Mouse (Mus musculus) midbrain, embryonic 10.5 days (tissue): ENCODE results near the gene Tmem200a. TPM values are rescaled to one million over a fixed set of nuclear protein-coding genes. Genes with fewer than 3 reads are reported as not detected.

Source experiments
- DNase-seq: peaks from one replicate; pipeline ENCODE4 v3.0.0-alpha.2; 2017; ENCODE audit warnings: low spot score
- H3K27ac ChIP-seq: fragments of 300-500 bp; sonication (generic); replicated peaks from 2 replicates; pipeline ENCODE4 v1.5.1; 2016; ENCODE audit warnings: mild to moderate bottlenecking
- H3K27me3 ChIP-seq: fragments of 300-500 bp; sonication (generic); 2 replicates; pipeline ENCODE4 v1.6.1; 2016; ENCODE audit warnings: low read depth, mild to moderate bottlenecking; ENCODE audit not compliant: poor library complexity, severe bottlenecking
- H3K36me3 ChIP-seq: fragments of 300-500 bp; sonication (generic); 2 replicates; pipeline ENCODE4 v1.6.1; 2016; ENCODE audit warnings: mild to moderate bottlenecking, moderate library complexity
- H3K4me1 ChIP-seq: fragments of 300-500 bp; sonication (generic); 2 replicates; pipeline ENCODE4 v1.6.1; 2016
- H3K4me3 ChIP-seq: fragments of 300-500 bp; sonication (generic); 2 replicates; pipeline ENCODE4 v1.5.1; 2016; ENCODE audit warnings: mild to moderate bottlenecking, moderate library complexity
- H3K9me3 ChIP-seq: fragments of 300-500 bp; sonication (generic); replicated peaks from 2 replicates; pipeline ENCODE4 v1.6.1; 2016; ENCODE audit warnings: mild to moderate bottlenecking
- whole genome bisulfite sequencing: fragments of 180-500 bp; shearing (Covaris S2); methylation state at CpG from one replicate; pipeline ENCODE4 v1.1.7; 2016; 5-methylcytosine and 5-hydroxymethylcytosine counted together
- polyA plus RNA-seq: library from polyadenylated mRNA; unstranded; fragments of >200 nt; fragmentation: Nextera tagmentation; extraction: Ambion mirVana; gene quantifications from 2 replicates; pipeline ENCODE4 v1.2.1, GENCODE M21; 2016

Gene Tmem200a
- polyA plus RNA-seq, 1 experiment from 2014 or later: 4.2 TPM

DNA sequence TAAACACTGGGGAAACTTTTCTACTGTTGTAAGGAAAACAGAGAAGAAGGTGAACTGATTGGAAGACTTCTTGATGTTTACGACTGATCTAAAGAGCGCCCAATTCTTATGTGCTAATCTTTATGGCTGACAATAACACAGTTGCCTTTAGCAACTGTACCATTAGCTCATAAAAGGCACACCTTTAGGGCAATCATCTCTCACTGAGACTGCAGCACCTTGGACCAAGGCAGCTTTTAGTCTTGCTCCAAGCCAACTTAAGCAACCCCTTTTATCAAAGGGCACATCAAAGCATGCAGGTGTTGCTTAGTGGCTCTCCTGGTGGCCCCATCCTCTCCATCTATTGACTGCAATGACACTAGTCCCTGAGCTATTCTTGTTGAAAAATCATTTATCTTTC is 27.7 kb downstream of the Tmem200a start:
- no peaks in the 10 kb centered on the region for H3K9me3 ChIP-seq
- no peak overlapping the region for H3K27ac ChIP-seq
- WGBS: 96% methylated on average over 2 of the region's 2 CpGs
- no peaks in the 10 kb centered on the region; the same call in 1 of the 2 replicates for H3K4me1 ChIP-seq
- H3K36me3 ChIP-seq: no peaks in the 10 kb centered on the region
- H3K4me3 ChIP-seq: no peak overlapping the region
- DNase-seq: no peak
- no peaks in the 10 kb centered on the region for H3K27me3 ChIP-seq

DNA sequence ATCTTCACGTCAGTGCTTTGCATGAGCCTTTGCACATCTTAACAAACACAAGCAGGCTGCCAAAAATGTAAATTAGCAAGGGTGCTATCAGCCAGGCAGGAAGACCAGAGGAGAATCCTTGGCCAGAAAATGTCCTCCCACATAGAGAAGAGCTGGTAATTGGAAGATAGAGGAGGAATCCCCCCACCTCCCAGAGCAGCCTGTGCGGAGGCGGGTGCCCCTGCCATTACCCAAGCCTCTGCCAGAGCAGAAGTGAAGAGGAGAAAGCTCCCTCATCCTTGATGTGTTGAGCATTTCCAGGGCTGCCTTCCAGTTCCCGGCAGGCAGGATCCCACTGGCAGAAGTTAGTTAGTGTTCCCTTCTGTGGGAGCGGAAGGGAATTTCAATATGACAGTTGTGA is 43.9 kb downstream of the Tmem200a start:
- DNase-seq: no peak
- WGBS: 85% methylated on average over 5 of the region's 5 CpGs
- H3K9me3 ChIP-seq: no peaks in the 10 kb centered on the region

DNA sequence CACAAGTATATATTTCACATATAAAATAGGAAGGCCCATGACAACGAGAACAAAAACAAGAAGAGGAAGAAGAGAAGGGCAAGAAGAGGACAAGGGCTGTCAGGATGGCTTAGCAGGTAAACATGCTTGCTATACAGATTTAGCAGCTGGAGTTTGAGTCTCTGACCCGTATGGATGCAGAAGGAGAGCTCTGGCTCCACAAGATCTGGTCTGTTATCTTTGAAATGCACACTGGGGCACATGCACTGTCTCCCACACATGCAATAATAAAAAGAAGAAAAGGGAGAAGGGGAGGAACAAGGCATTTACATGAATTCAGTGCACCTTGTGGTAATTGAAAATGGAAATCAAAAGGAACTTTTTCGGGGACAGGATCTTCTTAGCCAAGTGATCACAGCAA is 60.1 kb downstream of the Tmem200a start:
- Histone ChIP-seq H3K27ac (no peak overlapping the region), H3K4me3 (no peak overlapping the region), H3K27me3 (no peaks in the 10 kb centered on the region), H3K36me3 (no peaks in the 10 kb centered on the region), H3K9me3 (no peaks in the 10 kb centered on the region), H3K4me1 (no peaks in the 10 kb centered on the region)
- no peak for DNase-seq
- WGBS: 88% methylated on average over 3 of the region's 3 CpGs

More for the DNA sequence above, 43.9 kb downstream of the Tmem200a start:
- Histone ChIP-seq H3K4me1 (no peaks in the 10 kb centered on the region), H3K27me3 (no peaks in the 10 kb centered on the region), H3K27ac (no peak overlapping the region), H3K36me3 (no peaks in the 10 kb centered on the region), H3K4me3 (no peak overlapping the region)

DNA sequence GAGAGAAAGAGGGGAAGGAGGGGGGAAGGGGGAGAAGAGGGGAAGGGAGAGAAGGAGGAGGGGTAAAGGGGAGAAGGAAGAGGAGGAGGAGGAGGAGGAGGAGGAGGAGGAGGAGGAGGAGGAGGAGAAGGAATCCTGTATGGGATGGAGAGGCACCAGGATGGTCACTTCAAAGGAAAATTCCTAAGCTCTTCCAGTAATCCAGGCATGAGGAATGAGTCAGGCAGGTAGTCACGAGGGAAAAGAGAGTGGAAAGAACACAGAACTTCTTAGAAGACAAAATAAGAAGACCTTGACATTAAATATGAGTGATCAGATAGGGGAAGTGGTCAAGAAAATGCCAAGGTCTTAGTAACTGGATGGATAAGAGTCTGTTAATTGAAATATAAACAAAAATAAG is 64.6 kb downstream of the Tmem200a start:
- Histone ChIP-seq H3K36me3 (no peaks in the 10 kb centered on the region), H3K27ac (no peak overlapping the region), H3K9me3 (no peaks in the 10 kb centered on the region), H3K4me3 (no peak overlapping the region), H3K4me1 (no peaks in the 10 kb centered on the region), H3K27me3 (no peaks in the 10 kb centered on the region)
- DNase-seq: no peak
- WGBS: 58% methylated on average over 1 of the region's 1 CpGs

DNA sequence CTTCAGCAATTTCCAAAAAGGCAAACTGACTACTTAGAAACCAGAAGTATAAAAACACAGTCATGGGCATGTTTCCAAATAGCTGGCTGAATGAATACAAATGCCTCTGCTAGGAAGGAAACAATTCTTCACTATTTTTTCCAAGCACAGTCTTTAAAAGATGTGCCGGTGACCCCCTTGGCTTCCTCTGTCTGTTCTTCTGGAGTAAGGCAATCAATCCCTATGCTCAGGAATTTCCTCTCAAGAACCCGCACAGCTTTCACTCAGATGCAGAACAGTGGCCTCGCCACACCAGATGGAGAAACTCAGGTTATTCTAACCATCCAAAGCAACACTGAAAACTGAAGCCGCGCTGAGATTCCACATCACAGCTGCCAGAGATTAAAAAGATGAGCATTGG is 69.9 kb downstream of the Tmem200a start:
- no peak for DNase-seq
- Histone ChIP-seq H3K27ac (no peak overlapping the region), H3K4me1 (no peaks in the 10 kb centered on the region), H3K27me3 (no peaks in the 10 kb centered on the region), H3K9me3 (no peaks in the 10 kb centered on the region), H3K36me3 (no peaks in the 10 kb centered on the region), H3K4me3 (no peak overlapping the region)
- 81% methylated on average over 5 of the region's 5 CpGs for WGBS

DNA sequence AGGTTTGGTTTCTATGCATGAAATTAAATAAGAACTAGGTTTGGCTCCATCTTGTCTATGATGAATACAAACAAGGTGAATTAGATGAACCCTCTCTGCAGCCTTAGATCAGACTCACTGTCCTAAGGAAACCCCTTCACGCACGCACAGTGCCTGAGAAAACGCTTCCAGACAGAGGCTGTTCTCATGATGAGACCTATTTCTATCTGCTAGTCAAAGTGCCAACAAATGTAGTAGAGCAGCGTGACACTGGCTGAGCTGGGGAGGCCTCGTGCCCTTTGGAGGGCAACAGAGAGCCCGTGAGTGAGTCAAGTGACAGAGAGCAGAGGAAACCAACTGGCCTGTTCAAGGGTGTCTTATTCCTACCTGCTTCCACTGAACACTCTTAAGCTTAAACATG is 73.4 kb downstream of the Tmem200a start:
- H3K4me3 ChIP-seq: no peak overlapping the region
- no peaks in the 10 kb centered on the region for H3K36me3 ChIP-seq
- DNase-seq: no peak
- H3K27ac ChIP-seq: no peak overlapping the region
- H3K27me3 ChIP-seq: no peaks in the 10 kb centered on the region
- H3K4me1 ChIP-seq: no peaks in the 10 kb centered on the region
- no peaks in the 10 kb centered on the region for H3K9me3 ChIP-seq
- WGBS: 88% methylated on average over 6 of the region's 6 CpGs

DNA sequence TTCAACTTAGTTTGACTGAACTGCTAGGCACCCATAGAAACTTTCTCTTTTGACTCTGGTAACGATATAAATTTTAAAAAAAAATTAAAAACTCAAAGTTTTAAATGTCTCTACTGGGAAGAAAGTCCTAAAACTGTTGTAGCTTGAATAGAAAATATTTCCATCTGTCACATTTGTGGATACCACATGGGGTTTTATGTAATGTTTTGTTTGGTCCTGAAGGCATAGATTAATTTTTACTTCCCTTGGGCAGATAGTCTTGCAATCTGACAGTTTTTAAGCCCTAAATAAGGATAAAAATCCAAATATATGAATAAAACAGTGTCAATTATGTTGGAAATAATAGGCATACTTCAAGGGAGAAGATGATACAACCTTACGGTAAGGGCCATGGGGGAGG is 78.0 kb downstream of the Tmem200a start:
- DNase-seq: no peak
- no peaks in the 10 kb centered on the region for H3K9me3 ChIP-seq
- H3K27me3 ChIP-seq: no peaks in the 10 kb centered on the region
- H3K4me3 ChIP-seq: no peak overlapping the region
- H3K27ac ChIP-seq: no peak overlapping the region
- no peaks in the 10 kb centered on the region for H3K36me3 ChIP-seq
- no peaks in the 10 kb centered on the region for H3K4me1 ChIP-seq
- 93% methylated on average over 2 of the region's 2 CpGs for WGBS

DNA sequence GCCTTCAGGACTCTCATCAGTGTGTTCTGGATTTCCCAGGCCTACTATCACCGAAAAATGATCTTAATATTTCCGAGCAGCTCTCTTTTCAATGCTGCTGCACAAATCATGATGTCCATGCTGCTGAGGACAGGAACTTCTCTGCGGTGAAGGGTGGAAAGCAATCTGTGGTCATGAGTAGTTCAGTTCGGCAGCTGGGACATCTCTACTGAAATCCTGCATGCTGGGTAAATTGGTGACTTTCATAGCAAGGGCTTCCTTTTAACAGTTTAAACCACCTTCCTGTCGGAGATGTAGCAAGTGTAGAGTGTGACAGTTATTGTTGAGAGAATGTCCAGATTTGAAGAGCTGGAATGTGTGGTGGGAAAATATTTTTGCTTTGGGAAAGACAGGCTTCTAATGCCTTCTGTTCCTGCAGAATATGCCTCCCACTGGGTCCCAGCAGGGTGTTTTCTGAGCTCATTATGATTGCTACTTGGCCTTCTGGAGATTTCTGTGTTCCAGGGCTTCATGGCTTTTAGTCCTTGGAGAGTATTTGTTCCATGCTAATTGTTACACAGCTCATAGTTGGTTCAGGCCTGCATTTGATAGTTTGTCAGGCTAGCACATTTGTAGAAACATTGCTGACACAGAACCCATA is 79.4 kb downstream of the Tmem200a start:
- no peak overlapping the region for H3K27ac ChIP-seq
- no peaks in the 10 kb centered on the region for H3K27me3 ChIP-seq
- no peaks in the 10 kb centered on the region for H3K9me3 ChIP-seq
- no peaks in the 10 kb centered on the region for H3K36me3 ChIP-seq
- H3K4me3 ChIP-seq: no peak overlapping the region
- 87% methylated on average over 5 of the region's 5 CpGs for WGBS
- H3K4me1 ChIP-seq: no peaks in the 10 kb centered on the region
- DNase-seq: no peak

DNA sequence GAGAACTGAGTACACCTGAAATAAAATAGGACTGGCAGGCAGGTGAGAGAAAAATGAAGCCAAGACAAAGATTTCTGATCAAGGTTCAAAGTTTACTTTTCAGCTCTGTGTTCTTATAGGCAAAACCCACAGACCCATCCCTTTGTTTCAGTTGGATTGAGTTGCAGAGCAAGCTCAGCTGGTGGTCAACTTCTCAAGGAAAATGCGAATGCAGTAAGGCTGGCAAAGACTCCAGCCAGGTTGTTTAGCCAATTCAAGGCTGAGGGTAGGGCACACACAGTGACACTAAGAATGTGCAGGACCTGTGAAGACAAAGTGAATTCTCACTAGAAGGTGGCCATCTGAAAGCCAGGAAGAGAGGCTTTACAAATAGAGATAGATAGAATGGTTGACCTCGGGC is 94.8 kb downstream of the Tmem200a start:
- WGBS: 61% methylated on average over 2 of the region's 2 CpGs
- H3K9me3 ChIP-seq: no peaks in the 10 kb centered on the region
- no peak overlapping the region for H3K27ac ChIP-seq
- H3K4me3 ChIP-seq: no peak overlapping the region
- H3K27me3 ChIP-seq: no peaks in the 10 kb centered on the region
- H3K36me3 ChIP-seq: no peaks in the 10 kb centered on the region
- DNase-seq: no peak
- no peaks in the 10 kb centered on the region for H3K4me1 ChIP-seq

DNA sequence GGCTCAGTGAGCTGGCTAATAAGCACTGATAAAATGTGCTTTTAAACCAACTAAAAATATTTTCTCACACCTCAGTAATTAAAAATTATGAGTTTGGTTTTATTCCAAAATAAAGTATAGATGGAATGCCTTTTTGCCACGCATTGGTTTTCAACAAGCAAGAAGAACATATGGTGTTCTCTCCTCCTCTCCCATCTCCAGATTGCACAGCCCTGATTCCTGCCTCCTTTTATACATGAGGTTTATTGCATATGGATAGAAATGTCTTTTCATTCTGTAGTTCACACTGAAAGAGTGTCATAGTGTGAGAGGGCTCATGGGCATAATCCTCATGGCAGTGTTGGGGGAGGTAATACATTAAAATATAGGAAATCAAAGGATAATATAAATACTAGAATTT is 96.2 kb downstream of the Tmem200a start:
- Histone ChIP-seq H3K4me3 (no peak overlapping the region), H3K9me3 (no peaks in the 10 kb centered on the region), H3K27ac (no peak overlapping the region), H3K36me3 (no peaks in the 10 kb centered on the region), H3K4me1 (no peaks in the 10 kb centered on the region), H3K27me3 (no peaks in the 10 kb centered on the region)
- no peak for DNase-seq
- 83% methylated on average over 1 of the region's 1 CpGs for WGBS

DNA sequence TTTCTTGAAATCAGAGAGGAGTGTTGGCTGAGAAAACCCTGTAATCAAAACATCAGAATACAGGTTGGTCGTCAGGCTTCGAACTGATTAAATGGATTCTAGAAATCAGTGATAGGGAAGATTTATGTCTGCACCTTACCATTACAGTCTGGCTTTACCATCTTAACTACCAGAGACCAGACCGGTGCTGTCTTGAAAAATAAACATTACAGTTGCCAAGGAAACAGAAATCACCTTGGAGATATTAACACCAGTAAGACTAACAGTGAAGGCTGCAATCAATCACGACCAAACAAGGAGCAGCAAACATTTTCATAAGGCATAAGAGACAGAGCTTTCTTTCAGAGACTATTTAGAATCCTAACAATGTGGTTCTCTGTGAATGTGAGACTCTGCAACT is 116.0 kb downstream of the Tmem200a start:
- H3K9me3 ChIP-seq: no peaks in the 10 kb centered on the region
- 86% methylated on average over 4 of the region's 4 CpGs for WGBS
- no peak overlapping the region for H3K27ac ChIP-seq
- H3K4me1 ChIP-seq: no peaks in the 10 kb centered on the region
- no peak for DNase-seq
- H3K4me3 ChIP-seq: no peak overlapping the region
- no peaks in the 10 kb centered on the region for H3K27me3 ChIP-seq
- H3K36me3 ChIP-seq: no peaks in the 10 kb centered on the region

DNA sequence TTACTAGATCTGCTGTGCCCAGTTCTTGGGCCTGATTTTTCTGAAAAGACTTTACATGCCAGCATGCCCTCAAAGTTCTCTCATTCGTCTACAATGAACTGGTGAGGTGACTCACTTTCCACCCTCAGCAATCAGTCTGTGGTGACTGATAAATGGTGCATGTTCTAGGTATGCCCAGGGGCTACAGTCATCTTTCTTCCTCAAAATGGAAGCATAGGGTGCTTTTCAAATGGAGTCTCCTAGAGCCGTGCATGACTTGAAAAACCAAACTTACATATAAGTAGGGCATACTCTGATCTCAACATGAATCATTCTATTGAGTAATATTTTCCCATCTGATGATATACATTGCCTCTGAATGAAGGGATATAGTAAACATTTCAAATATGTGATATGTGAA is 117.8 kb downstream of the Tmem200a start:
- DNase-seq: no peak
- H3K27me3 ChIP-seq: no peaks in the 10 kb centered on the region
- H3K4me3 ChIP-seq: no peak overlapping the region
- no peaks in the 10 kb centered on the region for H3K9me3 ChIP-seq
- H3K4me1 ChIP-seq: no peaks in the 10 kb centered on the region
- H3K27ac ChIP-seq: no peak overlapping the region
- 88% methylated on average over 2 of the region's 2 CpGs for WGBS
- H3K36me3 ChIP-seq: no peaks in the 10 kb centered on the region

DNA sequence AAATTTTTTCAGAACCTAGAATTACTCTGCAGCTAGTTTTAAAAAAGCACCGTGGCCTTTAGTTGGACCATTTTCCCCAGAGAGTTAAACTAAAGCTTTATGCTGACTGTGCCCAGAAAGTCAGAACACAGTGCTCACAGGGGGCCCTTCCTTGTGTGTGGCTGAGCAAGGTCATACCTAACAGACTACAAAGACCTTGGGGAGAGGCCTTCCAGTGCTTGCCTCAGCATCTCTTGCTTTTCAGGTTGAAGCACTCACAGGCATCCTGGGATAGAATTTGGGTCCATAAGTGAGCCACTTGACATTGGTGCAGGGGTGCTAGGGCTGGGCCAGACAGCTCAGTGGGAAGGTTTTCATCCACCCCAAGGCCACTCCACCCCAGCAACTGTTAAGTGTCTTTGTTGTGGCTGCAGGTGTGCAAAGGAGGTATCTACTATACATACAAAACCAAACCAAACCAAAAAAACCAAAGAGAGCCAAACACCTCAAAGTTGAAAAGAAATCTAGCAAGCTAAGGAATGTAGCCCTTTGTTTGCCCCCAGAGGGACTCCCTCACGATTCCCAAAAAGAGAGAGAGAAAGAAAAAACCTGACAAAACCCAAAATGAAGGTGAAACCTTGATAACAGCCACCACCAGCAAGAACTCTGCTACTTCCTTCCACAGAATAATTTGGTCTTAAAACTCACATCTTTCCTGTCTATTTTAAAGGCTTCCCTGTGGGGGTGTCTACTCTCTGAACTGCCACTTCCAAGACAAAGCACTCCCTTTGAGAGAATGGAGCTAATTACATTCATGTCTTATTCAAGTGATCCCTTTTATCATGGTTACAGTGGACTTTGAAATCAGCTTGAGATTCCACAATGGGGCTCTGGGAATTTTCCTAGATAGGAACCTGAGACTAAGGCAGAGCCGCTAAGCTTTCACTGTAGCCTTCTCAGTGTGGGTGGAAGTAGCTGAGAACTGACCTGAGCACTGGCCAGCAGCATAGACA is 119.8 kb downstream of the Tmem200a start:
- 0 out of 2 replicates have a peak, but pooled peaks cover 5% of the 10 kb centered on the region for H3K4me1 ChIP-seq
- H3K9me3 ChIP-seq: no peaks in the 10 kb centered on the region
- H3K36me3 ChIP-seq: no peaks in the 10 kb centered on the region
- no peaks in the 10 kb centered on the region for H3K27me3 ChIP-seq
- no peak for DNase-seq
- no peak overlapping the region for H3K27ac ChIP-seq
- H3K4me3 ChIP-seq: no peak overlapping the region
- 52% methylated on average over 3 of the region's 3 CpGs for WGBS
